In the genomic region with DNA sequence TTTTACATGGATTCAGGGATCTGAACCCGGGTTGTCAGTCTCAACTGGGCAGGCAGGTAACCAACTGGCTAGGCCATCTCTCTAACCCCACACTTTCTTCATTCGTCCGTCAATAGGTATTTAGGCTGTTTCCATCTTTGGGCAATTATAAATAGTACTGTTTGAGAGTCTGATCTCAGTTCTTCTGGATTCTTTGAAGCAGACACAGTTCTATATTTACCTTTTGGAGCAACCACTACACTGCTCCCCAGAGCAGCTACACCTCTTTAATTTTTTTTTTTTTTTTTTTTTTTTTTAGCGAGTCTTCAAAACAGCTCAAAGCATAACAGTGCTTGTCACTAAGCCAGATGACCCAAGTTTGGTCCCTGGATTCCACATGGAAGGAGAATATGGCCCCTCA, we compare ENCODE assay signal across 16 mouse cellular contexts.
"Had no signal": no experiment of that assay in that cellular context is flagged by ENCODE, and none has a peak within 500 bp of the region (broad histone marks: within the 10 kb centered on the region; RNA-seq: fewer than 3 reads in every experiment).

No protein-coding gene starts in this region.

- H3K9ac ChIP-seq: neural tube, embryonic 13.5 days; neural tube, embryonic 15.5 days; stomach, embryonic 15.5 days had no signal

- H3K4me1 ChIP-seq: neural tube, embryonic 13.5 days; neural tube, embryonic 15.5 days; stomach, embryonic 15.5 days had no signal

- H3K4me3 ChIP-seq: neural tube, embryonic 13.5 days; neural tube, embryonic 15.5 days; stomach, embryonic 15.5 days had no signal

- H3K9me3 ChIP-seq: neural tube, embryonic 13.5 days; neural tube, embryonic 15.5 days; stomach, embryonic 15.5 days had no signal

- DNase-seq: retina, postnatal 1 day; right cerebral cortex, adult 18-20 months; right cerebral cortex, postnatal 14 days; right cerebral cortex, postnatal 25 days; right cerebral cortex, postnatal 4 days; spleen, adult 18-20 months; thymus, adult 18-20 months; thymus, adult 2 months; thymus, postnatal 14 days; thymus, postnatal 25 days; thymus, postnatal 36 days; thymus, postnatal 4 days had no signal

- H3K36me3 ChIP-seq: neural tube, embryonic 13.5 days; neural tube, embryonic 15.5 days; stomach, embryonic 15.5 days had no signal

- H3K27me3 ChIP-seq: neural tube, embryonic 13.5 days; neural tube, embryonic 15.5 days; stomach, embryonic 15.5 days had no signal

- H3K27ac ChIP-seq: neural tube, embryonic 13.5 days; neural tube, embryonic 15.5 days; stomach, embryonic 15.5 days; stomach, postnatal 0 days had no signal
